Mouse (Mus musculus): Measurements from ENCODE around the gene Pik3r6.

The Pik3r6 gene

GRCm38 (mm10) chr11:68502902-68503629 is at the start of gene Pik3r6:
Gene Pik3r6 (plus strand): TSS chr11:68503019.
- peak; percentile 84 for DNase-seq (ENCODE audit: low read depth)

DNA sequence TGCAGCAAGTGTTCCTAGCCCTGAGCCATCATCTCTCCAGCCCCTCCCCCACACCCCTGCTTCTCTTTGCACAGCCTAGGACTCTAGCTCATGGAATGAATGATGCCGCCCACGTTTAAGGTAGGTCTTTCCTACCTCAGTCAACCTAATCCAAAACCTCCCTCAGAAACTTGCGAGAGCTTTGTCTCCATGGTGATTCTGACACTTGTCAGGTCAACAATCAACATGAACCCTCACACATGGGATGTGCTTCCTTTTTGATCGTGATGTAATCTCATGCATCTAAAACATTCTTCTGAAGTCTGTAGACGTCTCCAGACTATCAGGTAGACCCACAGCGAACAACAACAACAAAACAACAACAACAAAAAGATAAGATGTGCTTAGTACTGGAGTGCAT is 49.5 kb upstream of the Pik3r6 start:
- DNase-seq (ENCODE audit: low read depth) = no peak

GRCm38 (mm10) chr11:68458086-68458485 is 44.7 kb upstream of the Pik3r6 start:
- peak; percentile 42 for DNase-seq (ENCODE audit: low read depth)

GRCm38 (mm10) chr11:68459021-68459420 is 43.8 kb upstream of the Pik3r6 start:
- no peak for DNase-seq (ENCODE audit: low read depth)

DNA sequence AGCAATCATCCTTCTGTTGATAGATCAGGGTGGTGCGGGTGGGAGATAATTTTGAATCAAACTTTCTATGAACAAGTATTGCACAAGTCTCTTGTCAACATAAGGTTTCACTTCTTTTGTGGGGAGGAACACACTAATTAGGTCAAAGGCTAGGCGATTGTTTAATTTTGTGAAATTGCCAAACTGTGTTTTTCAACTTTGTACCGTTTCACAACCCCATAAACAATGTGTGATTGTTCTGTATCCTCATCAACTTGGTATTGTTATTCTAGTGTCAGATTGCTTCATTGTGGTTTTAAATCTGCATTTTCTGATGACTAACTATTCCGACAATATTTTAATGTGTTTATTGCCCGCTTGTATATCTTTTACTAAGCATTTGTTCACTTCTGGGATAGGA is 43.3 kb upstream of the Pik3r6 start:
- no peak for DNase-seq (ENCODE audit: low read depth)

DNA sequence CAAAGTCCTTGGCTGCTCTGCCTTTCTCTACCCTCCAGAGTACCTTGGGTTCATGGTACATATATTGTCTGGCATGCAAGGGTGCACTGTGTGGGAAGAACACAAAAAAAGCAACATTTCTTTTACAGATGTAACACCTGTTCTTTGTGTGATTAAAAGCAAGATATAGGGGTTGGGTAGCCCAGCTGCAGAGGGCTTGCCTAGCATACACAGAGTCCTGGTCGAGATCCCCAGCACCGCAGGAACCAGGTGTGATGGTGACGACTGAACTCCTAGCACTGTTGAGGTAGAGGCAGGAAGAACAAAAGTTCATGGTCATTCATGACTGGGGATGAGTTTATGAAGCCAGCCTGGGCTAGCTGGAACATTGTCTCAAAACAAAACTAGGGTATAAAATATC is 40.1 kb upstream of the Pik3r6 start:
- DNase-seq (ENCODE audit: low read depth) = no peak

GRCm38 (mm10) chr11:68464260-68464659 is 38.6 kb upstream of the Pik3r6 start:
- DNase-seq (ENCODE audit: low read depth) = no peak

- DNase-seq (ENCODE audit: low read depth) = no peak
These were observed 37.7 kb upstream of the Pik3r6 start for GRCm38 (mm10) chr11:68465090-68465489.

DNA sequence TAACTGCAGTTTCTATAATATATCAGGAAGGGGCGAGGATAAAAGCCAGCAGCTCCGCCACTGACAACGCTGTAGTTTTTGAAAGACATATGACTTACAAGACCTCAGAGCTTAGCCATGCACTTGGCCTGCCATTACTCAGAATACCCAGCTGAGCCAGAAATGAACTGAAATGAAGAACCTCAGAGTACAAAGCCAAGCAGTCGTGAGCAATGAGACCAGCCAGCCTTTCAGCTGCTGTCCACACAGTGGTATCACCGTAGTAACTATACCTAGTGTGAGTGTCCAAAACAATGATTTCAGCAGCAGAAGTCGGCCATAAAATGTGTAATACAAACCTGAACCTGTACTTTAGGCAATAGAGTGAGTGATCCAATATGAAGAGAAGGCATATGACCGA is 35.4 kb upstream of the Pik3r6 start:
- DNase-seq (ENCODE audit: low read depth) = no peak

DNA sequence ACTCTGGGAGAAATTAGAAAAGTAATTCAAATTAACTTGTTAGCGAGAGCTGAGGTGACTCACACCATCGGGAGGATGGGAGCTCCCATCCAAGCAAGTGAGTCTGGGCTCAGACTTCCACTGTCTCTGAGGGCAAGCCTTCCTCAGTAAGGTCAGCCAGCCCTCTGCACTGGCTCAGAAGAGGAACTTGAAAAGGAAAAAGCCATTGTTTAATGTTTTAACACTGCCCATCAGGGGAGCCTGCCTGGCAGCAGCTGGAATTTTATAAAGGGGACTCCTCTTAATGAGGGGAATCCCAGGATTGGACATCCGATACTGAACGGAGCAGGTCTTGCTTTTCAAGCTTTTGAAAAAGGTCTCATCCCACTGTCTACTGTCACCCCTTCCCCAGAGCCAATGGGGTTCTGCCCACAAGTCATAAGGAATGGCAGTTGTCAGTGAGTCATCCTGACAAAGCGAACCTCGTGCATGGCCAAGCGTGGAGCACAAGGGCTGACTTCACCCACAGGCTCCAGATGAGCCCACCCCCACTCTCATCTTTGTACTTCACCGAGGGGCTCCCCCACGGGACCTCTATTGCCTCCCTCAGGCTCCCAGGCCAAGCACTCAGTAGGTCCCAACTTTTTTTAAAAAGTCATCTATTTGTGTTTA is 34.7 kb upstream of the Pik3r6 start:
- DNase-seq (ENCODE audit: low read depth) = peak; percentile 31

GRCm38 (mm10) chr11:68468886-68469285 is 33.9 kb upstream of the Pik3r6 start:
- DNase-seq (ENCODE audit: low read depth) = peak; percentile 9

GRCm38 (mm10) chr11:68472162-68472849 is 30.5 kb upstream of the Pik3r6 start:
- DNase-seq (ENCODE audit: low read depth) = no peak

- no peak for DNase-seq (ENCODE audit: low read depth)
These were observed 28.2 kb upstream of the Pik3r6 start for GRCm38 (mm10) chr11:68474600-68474999.

- DNase-seq (ENCODE audit: low read depth) = no peak
These were observed 27.1 kb upstream of the Pik3r6 start for GRCm38 (mm10) chr11:68475676-68476075.

- DNase-seq (ENCODE audit: low read depth) = no peak
These were observed 25.2 kb upstream of the Pik3r6 start for GRCm38 (mm10) chr11:68477661-68478060.

- DNase-seq (ENCODE audit: low read depth) = no peak
These were observed 24.2 kb upstream of the Pik3r6 start for GRCm38 (mm10) chr11:68478574-68478981.

- peak; percentile 13 for DNase-seq (ENCODE audit: low read depth)
These were observed 22.2 kb upstream of the Pik3r6 start for GRCm38 (mm10) chr11:68480660-68481059.

DNA sequence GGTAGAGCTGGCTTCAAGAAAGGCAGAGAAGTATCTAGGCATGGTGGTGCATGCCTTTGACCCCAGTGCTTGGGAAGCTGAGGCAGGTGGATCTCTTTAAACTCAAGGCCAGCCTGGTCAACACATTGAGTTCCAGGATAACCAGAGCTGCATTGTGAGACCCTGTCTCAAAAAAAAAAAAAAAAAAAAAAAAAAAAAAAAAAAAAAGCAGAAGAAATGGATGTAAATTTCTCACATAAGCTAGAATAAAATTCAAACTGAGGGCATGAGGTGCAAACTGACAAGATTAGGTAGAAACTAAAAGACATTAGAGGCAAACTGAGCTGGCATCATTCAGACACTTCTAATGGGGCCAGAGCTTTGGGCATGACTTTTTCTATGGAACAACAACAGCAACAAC is 20.8 kb upstream of the Pik3r6 start:
- DNase-seq (ENCODE audit: low read depth) = no peak

- DNase-seq (ENCODE audit: low read depth) = peak; percentile 38
These were observed 19.6 kb upstream of the Pik3r6 start for GRCm38 (mm10) chr11:68483213-68483612.

DNA sequence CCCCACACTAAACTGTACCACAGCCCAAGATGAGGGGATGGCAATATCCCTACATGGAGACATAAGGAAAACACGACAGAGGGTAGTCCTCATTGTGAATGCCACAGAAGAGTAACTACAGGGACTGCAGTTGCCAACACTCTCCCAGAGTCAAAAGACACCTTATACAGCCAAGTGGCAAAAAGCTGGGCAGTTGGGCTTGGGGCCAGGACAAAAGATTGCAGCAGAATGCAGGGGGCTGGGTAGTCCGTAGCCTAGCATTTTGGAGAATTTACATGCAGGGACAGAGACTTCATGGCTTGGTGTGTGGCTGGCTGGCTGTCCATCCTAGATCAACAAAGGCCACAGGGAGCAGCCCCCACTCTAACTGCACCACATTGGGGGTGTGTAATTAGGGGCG is 18.4 kb upstream of the Pik3r6 start:
- DNase-seq (ENCODE audit: low read depth) = no peak

GRCm38 (mm10) chr11:68485206-68485942 is 17.4 kb upstream of the Pik3r6 start:
- peak; percentile 81 for DNase-seq (ENCODE audit: low read depth)

- DNase-seq (ENCODE audit: low read depth) = no peak
These were observed 16.7 kb upstream of the Pik3r6 start for GRCm38 (mm10) chr11:68486093-68486492.

All from 416B (cell line).